Mouse (Mus musculus): ENCODE results near the gene Tapbp.
"Not testable (repeated sequence)": the region's sequence is repeated elsewhere in the genome, so short reads cannot be mapped to it uniquely, and the experiment has no call there.

The Tapbp gene

DNA sequence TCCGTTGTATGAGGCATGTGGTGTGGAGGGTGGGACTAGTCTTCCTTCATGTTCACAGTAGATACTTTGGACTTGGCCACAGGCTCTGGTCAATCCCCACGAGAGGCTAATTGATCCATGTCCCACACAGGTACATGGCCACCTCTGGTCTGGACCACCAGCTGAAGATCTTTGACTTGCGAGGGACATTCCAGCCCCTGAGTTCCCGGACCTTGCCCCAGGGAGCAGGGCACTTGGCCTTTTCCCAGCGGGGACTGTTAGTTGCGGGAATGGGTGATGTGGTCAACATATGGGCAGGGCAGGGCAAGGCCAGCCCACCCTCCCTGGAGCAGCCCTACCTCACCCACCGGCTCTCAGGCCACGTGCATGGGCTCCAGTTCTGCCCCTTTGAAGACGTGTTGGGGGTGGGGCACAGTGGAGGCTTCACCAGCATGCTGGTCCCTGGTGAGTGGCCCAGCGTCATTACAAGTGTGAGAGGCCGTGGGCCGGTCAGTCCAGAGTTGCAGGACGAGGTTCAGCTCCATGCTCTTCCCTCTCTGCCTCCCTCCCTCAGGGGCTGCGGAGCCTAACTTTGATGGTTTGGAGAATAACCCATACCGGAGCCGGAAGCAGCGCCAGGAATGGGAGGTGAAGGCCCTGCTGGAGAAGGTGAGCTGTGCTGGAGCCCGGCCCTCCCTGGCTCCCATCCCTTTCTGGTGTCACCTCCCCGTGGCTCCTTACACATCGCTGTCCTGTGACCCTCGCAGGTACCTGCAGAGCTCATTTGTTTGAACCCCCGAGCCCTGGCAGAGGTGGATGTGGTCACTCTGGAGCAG, 32.6 kb downstream of the Tapbp start:
- no peak for DNase-seq

DNA sequence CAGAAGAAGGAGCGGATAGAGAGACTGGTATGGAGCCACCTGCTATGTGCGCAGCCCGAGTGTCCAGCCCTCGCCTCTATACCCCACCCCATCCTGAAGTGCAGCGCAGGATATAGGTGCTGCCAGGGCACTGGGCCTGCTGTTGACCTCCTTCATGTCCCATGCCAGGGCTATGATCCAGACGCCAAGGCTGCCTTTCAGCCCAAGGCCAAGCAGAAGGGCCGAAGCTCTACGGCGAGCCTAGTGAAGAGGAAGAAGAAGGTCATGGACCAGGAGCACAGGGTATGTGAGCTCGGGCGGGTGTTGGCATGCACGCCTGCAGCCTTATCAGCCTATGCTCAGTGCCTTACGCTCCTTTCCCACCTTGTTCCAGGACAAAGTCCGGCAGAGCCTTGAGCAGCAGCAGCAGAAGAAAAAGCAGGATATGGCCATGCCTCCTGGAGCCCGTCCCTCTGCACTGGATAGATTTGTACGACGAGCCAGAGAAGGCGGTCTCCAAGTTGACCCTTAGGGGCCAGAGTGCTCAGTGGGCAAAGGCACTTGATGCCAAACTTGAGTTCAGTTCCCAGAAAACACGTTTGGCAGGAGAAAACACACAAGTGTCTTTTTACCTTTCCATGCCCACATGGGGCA, 33.3 kb downstream of the Tapbp start:
- DNase-seq: no peak

DNA sequence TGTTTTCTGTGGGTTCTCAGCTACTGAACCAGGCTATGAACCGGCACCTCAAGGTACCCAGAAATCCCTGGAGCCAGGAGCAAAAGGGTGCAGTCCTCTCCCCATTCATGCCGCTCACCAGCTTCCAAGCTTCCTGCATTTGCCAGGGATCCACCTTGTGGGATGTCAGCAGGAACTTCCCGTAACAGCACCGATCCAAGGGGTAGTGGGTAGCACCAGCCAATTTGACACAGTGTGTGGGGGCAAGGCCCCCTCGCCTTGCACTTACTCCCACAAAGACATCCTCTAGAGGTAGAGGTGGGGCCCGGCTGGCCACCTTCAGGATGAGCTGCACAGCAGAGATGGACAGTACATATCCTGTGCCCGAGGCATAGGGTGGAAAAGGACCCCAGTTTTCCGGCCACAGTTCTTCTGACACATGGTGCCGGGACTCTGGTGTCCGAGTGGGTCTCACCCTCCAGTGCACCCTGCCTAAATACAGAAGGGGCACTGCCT, 34.5 kb downstream of the Tapbp start:
- DNase-seq: no peak

DNA sequence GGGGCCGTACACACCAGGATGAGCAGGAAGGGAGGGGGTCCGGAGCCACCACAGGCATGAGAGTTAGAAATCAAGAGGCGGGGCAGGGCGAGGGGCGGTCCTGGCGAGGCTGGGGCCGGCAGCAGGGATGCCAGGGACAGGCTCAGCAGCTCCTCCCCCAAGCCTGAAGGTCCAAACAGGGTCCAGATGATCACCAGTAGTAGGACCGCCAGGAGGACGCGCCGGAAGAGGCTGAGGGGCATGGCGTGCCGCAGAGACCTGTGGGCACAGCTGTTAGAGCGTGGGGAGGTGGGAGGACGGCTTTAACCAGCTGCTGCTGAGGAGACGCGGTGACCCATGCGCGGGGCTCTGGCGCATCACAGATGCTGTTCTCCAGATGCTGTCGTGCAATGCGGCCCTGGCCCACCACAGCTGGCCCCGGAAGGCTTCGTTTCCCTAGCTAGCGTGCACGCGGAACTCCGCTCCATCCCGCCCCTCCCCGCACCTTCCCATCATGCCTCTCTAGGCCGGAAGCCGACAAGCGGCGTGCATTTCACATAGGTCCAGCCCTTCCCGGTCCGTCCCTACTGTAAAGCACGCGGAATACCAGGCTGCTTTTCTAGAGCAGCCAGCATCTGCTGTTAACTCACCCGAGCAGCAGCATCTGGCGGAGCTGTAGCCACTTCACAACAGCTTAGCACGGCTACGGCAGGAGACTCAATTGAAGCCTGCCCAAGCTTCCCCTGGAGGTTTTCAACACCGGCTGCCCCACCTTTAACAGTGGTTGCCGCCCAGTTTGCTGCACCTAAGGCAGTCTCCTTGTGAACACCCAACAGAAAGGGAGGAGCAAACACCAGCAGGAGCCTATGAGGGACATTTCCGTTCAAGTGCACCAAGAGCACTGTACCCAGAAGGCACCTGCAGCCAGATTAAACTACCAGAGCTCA, 35.6 kb downstream of the Tapbp start, which contains the start of gene B3galt4:
Gene B3galt4, minus strand, starts transcription at position 468 of the 926 bp plus-strand sequence.
- peak; percentile 72 to 75 for DNase-seq

DNA sequence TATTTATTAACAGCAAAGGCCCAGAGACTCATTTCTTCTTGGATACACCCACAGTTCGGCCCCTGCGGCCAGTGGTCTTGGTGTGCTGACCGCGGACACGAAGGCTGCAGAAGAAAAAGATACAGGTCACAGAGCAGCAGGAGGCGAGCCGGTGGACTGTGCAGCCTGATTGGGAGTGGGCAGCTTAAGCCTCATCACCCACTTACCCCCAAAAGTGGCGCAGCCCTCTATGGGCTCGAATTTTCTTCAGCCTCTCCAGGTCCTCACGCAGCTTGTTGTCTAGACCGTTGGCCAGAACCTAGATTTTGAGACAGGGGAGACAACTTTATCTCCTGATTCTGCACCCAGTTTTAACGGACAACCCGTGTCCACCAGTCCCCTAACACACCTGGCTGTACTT, 36.3 kb downstream of the Tapbp start:
- DNase-seq: not testable (repeated sequence)

DNA sequence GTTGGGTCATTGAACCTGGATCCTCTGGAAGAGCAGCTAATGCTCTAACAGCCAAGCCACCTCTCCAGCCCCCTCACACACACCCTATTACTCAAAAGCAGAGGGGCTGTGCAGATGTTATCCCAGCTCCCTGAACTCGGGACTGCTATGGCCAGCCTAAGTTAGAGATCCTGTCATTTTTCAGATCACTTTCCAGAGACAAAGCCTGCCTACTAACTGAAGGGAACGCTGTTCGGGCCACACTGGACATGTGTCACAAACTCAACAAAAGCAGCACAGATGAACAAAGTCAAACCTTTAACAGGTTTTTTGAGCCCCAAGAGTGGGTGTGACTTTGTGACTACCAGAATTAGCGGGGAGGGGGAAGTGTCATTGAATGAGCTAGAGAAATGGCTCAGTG, 37.2 kb downstream of the Tapbp start:
- no peak for DNase-seq

DNA sequence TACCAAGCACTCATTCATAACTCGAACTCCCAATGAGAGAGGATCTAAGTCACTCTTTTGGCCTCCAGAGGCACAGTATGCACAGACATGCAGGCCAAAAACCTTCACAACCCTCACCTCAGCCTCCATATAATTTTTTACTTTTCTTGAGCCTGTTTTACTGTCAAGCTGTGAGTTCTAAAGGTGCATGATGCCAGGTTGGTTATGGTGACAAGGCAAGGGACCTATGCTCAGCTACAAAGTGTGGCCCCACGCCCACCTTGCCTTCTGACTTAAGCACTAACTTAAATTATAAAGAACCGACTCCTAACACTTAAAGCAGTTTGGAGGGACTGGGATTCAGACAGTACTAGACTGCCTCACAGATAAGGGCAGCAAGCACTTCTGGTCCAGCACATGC, 37.6 kb downstream of the Tapbp start:
- DNase-seq: no peak

DNA sequence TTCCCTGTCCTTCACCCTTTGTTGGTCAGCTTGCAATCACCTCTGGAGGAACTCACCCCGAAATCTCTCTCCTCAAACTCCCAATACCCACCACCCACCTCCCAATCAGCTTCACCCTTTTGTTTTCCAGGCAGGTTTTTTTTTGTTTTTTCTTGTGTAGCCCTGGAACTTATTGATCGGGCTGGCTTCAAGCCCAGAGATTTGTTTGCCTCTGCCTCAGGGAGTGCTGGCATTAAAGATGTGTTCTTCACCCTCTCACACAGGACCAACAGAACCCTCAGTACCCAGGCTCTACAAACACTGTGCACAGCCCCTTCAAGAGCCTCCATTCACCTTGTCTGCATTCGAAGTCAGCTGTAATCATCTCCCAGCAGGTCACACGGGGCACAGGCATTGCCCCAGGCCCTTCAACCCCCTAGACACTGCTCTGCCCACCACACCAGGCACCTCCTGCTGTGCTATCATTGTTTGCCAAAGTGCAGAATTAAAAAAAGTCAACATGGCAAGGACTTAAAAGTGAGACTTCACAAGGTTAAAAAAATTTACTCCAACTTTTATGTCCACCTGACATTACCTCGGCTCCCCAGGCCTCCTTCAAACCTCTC, 38.4 kb downstream of the Tapbp start:
- no peak for DNase-seq

DNA sequence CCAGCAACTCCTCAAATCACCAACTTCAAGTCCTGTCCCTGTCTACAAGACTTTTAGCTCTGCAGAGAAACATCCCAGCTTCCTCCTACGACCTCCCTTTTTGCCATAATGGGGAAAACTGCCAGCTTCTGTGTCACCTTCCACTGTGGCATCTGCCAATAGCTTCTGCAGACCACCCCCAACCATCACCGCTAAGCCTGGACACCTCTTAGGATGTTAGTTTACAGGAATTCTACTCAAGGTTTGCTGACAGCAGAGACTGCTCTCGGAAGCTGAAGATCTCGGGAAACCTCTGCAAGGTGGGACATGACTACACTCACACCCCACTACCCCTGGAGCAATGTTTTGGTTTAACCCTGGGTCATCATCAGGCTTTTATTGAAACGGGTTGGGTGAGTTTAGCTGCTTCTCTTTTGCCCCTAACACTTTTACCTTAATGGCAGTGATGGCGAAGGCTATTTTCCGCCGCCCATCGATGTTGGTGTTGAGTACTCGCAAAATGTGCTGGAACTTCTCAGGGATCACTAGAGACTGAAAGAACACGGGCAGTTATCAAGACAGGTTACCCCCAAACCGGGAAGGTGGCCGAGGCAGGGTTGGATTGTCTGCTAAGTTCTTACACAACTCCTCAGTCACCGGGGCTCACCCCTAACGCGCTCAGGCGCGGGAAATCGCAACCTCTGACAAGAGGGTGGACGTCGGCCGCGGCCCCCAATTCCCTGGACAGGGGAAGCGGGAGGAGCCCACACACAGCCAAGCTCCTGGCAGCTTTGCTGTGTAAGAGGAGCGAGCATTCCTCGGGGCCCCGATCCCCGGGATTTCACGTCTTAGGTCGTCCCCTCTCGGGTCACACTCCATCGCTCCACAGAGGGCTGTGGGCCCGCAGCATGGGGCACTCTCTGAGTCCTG, 39.2 kb downstream of the Tapbp start:
- no peak for DNase-seq

DNA sequence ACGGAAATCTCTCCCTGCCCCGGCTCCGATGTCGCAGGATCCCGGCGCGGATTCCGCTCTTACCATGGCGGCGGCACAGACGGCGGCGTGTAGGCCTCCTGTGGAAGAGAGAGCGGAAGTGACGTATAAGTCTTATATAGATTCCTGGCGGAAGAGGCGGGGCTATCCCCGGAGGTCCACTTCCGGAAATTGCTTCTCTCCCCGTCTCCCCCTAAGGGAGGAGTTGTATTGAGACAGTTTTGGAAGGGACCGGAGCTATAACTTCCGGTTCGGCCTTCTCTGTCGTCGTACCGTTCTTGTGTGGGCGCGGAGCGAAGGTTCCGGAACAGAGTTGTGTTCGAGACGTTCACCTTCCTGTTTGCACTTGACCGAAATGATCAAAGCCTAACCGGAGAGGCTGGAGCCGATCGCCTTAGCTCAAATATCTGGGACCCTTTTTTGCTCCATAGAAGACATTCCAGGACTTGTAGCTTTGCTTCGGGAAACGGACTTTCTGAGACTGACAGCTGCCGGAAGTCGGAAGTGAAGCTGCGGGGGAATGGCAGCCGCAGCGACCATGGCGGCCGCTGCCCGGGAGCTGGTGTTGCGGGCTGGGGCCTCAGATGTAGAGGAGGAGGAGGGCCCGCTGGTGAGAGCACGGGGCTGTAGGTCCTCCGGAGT, 40.0 kb downstream of the Tapbp start, which contains the start of the genes Vps52 and Rps18:
Gene Vps52, plus strand, starts transcription at position 258 of the 660 bp plus-strand sequence.
Gene Rps18, minus strand, starts transcription at position 447 of the 660 bp plus-strand sequence.
- DNase-seq: peak; percentile 98

DNA sequence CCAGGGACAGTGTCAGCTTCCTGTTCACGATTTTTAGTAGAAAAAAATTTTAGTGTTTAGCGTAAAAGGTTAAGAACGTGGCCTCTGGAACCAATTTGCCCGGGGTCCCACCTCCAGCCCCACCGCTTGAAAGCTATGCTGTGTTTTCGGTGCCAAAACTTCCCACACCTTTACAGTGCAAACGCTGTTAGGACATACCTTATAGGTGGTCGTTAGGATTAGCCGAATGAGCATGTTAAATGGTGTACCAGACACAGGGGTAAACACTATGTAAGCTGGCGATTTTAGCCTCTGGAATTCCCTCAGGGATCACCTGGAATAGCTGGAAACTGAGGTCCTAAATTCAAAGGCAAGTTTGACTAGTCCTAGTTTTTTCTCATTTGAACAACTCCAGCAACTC, 40.6 kb downstream of the Tapbp start:
- no peak for DNase-seq

DNA sequence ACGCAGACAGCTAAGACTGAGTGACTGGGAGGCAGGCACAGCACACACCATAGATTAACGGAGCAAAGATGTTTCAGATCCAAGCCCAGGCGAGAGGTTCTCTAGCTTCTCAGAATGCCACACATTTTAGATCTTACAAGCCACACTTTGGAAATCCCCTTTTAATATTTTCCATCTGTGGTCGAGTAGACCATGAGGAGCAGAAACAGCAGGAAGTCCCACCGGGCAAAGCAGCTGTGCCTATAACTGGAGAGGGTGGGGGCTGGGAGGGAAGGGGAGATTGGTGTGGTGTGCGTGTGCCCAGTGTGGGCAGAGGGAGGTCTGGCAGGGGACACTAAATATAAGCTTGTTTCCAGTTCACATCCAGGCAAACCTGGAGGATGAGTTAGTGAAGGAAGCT, 41.8 kb downstream of the Tapbp start:
- no peak for DNase-seq

DNA sequence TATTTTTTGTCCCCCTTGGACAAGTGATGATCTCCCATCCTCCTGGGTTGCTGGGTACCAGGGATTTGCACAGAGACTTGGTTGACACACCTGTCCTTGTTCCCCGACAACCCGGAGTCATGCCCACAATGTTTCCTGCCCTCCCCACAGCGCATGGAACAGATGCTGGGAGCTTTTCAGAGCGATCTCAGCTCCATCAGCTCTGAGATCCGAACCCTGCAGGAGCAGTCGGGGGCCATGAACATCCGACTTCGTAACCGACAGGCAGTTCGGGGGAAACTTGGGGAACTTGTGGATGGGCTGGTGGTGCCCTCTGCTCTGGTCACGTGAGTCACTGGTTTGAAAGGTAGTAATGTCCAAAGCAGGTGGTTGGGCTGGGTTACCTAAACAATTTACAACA, 42.8 kb downstream of the Tapbp start:
- DNase-seq: no peak

DNA sequence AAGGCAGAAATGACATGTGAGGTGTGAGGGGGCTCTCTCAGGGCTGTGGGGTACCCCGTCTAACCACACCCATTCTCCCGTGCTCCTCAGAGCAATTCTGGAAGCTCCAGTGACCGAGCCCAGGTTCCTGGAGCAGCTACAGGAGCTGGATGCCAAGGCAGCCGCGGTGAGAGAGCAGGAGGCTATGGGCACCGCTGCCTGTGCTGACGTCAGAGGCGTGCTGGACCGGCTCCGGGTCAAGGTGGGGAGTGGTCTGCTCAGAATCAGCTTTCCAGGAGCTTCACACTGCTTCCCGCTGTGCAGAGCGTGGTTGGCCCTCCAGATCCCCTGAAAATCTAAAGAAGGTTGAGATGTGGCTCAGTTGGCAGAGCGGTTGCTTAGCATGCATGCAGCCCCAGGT, 43.4 kb downstream of the Tapbp start:
- no peak for DNase-seq

DNA sequence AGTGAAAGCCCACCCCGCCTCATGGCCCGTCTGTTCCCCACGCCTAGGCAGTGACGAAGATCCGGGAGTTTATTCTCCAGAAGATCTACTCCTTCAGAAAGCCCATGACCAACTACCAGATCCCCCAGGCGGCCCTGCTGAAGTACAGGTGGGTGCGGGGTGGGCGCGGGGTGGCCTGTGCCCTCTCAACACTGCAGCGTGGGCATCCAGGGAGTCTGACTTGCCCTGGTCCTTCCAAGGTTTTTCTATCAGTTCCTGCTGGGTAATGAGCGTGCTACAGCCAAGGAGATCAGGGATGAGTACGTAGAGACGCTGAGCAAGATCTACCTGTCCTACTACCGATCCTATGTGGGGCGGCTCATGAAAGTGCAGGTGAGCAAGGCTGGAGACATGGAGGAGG, 44.2 kb downstream of the Tapbp start:
- no peak for DNase-seq

DNA sequence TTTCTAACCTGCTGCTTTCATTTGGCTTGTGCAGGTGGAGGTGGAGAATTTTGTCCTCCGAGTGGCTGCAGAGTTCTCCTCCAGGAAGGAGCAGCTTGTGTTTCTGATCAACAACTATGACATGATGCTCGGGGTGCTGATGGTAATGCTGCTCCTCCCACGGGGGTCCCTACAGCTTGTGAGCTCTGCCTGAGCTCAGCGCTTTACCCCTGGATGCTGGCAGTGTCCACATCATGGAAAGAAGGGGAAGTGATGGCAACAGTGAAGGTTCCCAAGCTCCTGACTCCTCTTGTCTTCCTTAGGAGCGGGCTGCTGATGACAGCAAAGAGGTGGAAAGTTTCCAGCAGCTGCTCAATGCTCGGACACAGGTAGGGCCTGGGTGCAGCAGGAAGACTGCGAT, 47.2 kb downstream of the Tapbp start:
- DNase-seq: no peak

DNA sequence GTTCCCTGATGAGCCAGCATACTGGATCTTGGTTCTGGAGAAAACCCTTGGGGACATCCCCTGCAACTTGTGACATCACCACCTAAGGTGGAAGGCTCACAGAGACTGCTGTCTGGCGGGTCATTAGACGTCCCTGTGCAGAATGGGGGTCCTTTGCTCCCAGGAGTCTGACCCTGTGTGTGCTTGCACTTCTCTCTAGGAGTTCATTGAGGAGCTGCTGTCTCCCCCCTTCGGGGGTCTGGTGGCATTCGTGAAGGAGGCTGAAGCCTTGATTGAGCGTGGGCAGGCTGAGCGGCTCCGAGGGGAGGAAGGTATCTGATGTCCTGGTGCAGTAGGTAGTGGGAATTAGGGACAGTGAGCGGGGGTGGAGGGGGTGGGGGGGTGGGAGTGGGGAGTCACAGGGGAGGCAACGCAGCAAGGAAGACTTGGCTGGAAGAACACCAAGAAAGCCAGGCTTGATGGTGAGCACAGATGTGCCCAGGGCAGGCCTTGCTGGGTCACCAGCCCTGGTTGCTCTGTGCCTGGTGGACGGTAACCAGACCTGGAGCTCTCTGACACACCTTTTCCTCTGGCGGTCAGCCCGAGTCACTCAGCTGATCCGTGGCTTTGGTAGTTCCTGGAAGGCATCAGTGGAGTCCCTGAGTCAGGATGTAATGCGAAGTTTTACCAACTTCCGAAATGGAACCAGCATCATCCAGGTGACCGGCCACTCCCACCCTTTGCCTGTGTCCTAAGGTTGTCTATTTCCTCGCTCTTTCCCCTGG, 49.6 kb downstream of the Tapbp start:
- DNase-seq: no peak

DNA sequence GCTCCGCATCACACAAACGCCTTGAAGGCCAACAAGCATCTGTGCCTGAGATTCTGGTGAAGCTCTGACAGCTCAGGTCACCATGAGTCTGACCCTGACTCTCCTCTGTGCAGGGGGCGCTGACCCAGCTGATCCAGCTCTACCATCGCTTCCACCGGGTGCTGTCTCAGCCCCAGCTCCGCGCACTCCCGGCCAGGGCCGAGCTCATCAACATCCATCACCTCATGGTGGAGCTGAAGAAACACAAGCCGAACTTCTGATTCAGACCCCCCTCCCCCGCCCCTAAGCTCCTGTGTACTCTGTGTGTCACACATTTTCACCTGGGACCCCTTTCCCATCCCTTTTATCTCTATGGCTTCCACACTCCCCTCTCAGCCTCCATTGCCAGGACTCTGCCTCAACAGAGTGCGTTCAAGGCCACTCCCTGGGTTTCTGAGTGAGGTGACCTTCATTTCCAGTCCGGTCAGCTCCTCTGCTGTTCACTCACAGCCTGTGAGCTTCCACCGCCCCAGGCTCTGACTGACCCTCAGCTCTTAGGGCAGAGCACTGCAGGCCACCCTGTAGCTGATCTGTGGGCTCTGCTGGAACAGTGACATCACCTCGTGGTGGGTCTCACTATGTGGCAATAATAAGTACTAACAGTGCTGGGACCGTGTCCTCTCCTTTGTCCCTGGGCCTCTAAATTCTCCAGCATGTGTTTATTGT, 50.3 kb downstream of the Tapbp start:
- no peak for DNase-seq

DNA sequence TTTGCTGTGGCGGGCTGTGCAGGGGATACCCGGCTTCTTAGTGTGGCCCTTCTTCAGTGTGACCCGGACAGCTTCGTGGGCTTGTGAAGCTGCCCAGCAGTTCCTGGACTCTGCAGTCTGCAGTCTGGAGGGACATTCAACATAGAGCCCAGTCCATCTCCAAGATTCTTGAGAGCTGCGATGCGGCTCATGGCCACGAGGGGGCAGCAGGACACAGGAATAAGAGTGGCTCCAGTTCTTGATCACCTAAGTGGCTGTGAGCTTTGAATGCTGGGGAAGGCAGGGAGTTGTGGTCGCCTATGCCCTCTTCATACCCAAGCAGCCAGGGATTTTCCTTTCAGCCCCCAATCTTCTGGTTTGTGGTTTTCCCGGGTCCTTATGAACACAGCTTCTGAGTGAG, 52.8 kb downstream of the Tapbp start:
- DNase-seq: peak; percentile 85 to 87
